Mouse (Mus musculus): ENCODE results near the gene Pick1. TPM values are rescaled to one million over a fixed set of nuclear protein-coding genes. Genes with fewer than 3 reads are reported as not detected.
"Not testable (repeated sequence)": the region's sequence is repeated elsewhere in the genome, so short reads cannot be mapped to it uniquely, and the experiment has no call there.

The Pick1 gene
- polyA plus RNA-seq, 2 experiments = 3.5 to 12.4 TPM

- Histone ChIP-seq H3K27me3 (ENCODE audit: control insufficient read depth, insufficient read depth, low read length) (no peaks in the 10 kb centered on the region), H3K27ac (no peak overlapping the region), H3K4me3 (ENCODE audit: insufficient read depth in 1 of 2, low read depth in 2 of 2, low read length in 2 of 2) (no peak overlapping the region), H3K36me3 (replicated peaks; ENCODE audit: control insufficient read depth, insufficient read depth, low read depth) (no peaks in the 10 kb centered on the region), H3K4me2 (ENCODE audit: low read depth) (no peak overlapping the region), H3K4me1 (replicated peaks; ENCODE audit: control insufficient read depth in 2 of 2, insufficient read depth in 2 of 2, low read length in 1 of 2) (peaks cover 3% of the 10 kb centered on the region in 2 experiments), H3K9me3 (ENCODE audit: control insufficient read depth, low read length) (no peaks in the 10 kb centered on the region), H3K9ac (replicated peaks) (no peak overlapping the region)
- ATAC-seq (ENCODE audit: insufficient read depth) (peak; percentile 32), DNase-seq (ENCODE audit: low read depth in 3 of 3, low spot score in 3 of 3) (peak; percentile 49 to 59 (median 56))
- 14% methylated on average over 5 of the region's 5 CpGs for WGBS (ENCODE audit: insufficient replicate concordance)
- TF ChIP-seq EP300 (IDR thresholded peaks at IDR 0.05; ENCODE audit: low read depth) (no peak), CTCF (IDR thresholded peaks at IDR 0.05; ENCODE audit: low read depth) (peak; percentile 97)
Observed at GRCm38 (mm10) chr15:79224685-79225084, 4.3 kb upstream of the Pick1 start.

DNA sequence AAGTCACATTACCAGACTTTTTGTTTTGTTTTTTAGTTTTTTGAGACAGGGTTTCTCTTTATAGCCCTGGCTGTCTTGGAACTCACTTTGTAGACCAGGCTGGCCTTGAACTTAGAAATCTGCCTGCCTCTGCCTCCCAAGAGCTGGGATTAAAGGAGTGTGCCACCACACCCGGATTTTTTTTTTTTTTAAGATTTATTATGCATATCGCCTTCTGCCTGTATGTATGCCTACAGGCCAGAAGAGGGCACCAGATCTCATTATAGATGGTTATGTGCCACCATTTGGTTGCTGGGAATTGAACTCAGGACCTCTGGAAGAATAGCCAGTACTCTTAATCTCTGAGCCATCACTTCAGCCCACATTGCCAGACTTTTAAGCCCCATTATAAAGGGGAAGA, 3.2 kb upstream of the Pick1 start:
- TF ChIP-seq CTCF (IDR thresholded peaks at IDR 0.05; ENCODE audit: low read depth) = peak; percentile 22; the same call in 1 of the 2 replicates
- ATAC-seq (ENCODE audit: insufficient read depth) = not testable (repeated sequence)
- 38% methylated on average over 2 of the region's 2 CpGs for WGBS (ENCODE audit: insufficient replicate concordance)

GRCm38 (mm10) chr15:79235268-79235667, 6.3 kb downstream of the Pick1 start:
- TF ChIP-seq CTCF (IDR thresholded peaks at IDR 0.05; ENCODE audit: low read depth) (no peak), EP300 (IDR thresholded peaks at IDR 0.05; ENCODE audit: low read depth) (no peak)
- H3K4me1 ChIP-seq (replicated peaks; ENCODE audit: control insufficient read depth in 2 of 2, insufficient read depth in 2 of 2, low read length in 1 of 2) = no peaks in the 10 kb centered on the region
- H3K4me2 ChIP-seq (ENCODE audit: low read depth) = no peak overlapping the region
- no peak for ATAC-seq (ENCODE audit: insufficient read depth)
- H3K9me3 ChIP-seq (ENCODE audit: control insufficient read depth, low read length) = no peaks in the 10 kb centered on the region
- no peaks in the 10 kb centered on the region for H3K36me3 ChIP-seq (replicated peaks; ENCODE audit: control insufficient read depth, insufficient read depth, low read depth)
- WGBS (ENCODE audit: insufficient replicate concordance) = 74% methylated on average over 9 of the region's 9 CpGs
- H3K4me3 ChIP-seq (ENCODE audit: insufficient read depth in 1 of 2, low read depth in 2 of 2, low read length in 2 of 2) = no peak overlapping the region
- H3K9ac ChIP-seq (replicated peaks) = no peak overlapping the region
- H3K27ac ChIP-seq = no peak overlapping the region
- no peak for DNase-seq (ENCODE audit: low read depth in 3 of 3, low spot score in 3 of 3)
- no peaks in the 10 kb centered on the region for H3K27me3 ChIP-seq (ENCODE audit: control insufficient read depth, insufficient read depth, low read length)

More for the DNA sequence above, 3.2 kb upstream of the Pick1 start:
- not testable (repeated sequence) for DNase-seq (ENCODE audit: low read depth in 3 of 3, low spot score in 3 of 3); H3K4me2 ChIP-seq (ENCODE audit: low read depth); H3K27me3 ChIP-seq (ENCODE audit: control insufficient read depth, insufficient read depth, low read length); H3K9ac ChIP-seq (replicated peaks); H3K4me3 ChIP-seq (ENCODE audit: insufficient read depth in 1 of 2, low read depth in 2 of 2, low read length in 2 of 2); H3K4me1 ChIP-seq (replicated peaks; ENCODE audit: control insufficient read depth in 2 of 2, insufficient read depth in 2 of 2, low read length in 1 of 2); H3K27ac ChIP-seq; H3K36me3 ChIP-seq (replicated peaks; ENCODE audit: control insufficient read depth, insufficient read depth, low read depth); H3K9me3 ChIP-seq (ENCODE audit: control insufficient read depth, low read length)

DNA sequence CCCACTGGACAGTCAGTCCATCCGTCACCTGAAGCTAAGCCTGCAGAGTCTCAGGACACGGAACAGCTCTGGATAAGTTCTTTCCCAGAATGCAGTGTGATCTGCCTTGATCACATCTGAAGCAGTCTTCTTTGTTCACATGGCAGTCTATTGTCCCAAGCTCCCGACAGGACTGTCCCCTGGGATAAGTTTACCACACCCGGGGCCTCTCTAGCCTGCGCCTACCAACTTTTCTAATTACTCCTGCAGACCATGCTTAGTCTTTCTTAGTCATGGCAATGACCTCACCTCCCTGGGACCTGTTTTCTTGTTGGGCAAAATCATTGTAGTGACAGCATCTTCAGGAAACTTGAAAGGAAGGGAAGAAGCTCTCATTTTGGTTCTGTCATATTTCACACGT, 9.1 kb downstream of the Pick1 start:
- DNase-seq (ENCODE audit: low read depth in 3 of 3, low spot score in 3 of 3) = no peak
- no peak overlapping the region for H3K27ac ChIP-seq
- no peak overlapping the region for H3K4me3 ChIP-seq (ENCODE audit: insufficient read depth in 1 of 2, low read depth in 2 of 2, low read length in 2 of 2)
- ATAC-seq (ENCODE audit: insufficient read depth) = no peak
- no peaks in the 10 kb centered on the region for H3K9me3 ChIP-seq (ENCODE audit: control insufficient read depth, low read length)
- no peaks in the 10 kb centered on the region for H3K4me1 ChIP-seq (replicated peaks; ENCODE audit: control insufficient read depth in 2 of 2, insufficient read depth in 2 of 2, low read length in 1 of 2)
- H3K27me3 ChIP-seq (ENCODE audit: control insufficient read depth, insufficient read depth, low read length) = no peaks in the 10 kb centered on the region
- 71% methylated on average over 6 of the region's 6 CpGs for WGBS (ENCODE audit: insufficient replicate concordance)
- no peak overlapping the region for H3K4me2 ChIP-seq (ENCODE audit: low read depth)
- TF ChIP-seq CTCF (IDR thresholded peaks at IDR 0.05; ENCODE audit: low read depth) (no peak), EP300 (IDR thresholded peaks at IDR 0.05; ENCODE audit: low read depth) (no peak)
- H3K9ac ChIP-seq (replicated peaks) = no peak overlapping the region
- no peaks in the 10 kb centered on the region; the same call in 1 of the 2 replicates for H3K36me3 ChIP-seq (replicated peaks; ENCODE audit: control insufficient read depth, insufficient read depth, low read depth)

DNA sequence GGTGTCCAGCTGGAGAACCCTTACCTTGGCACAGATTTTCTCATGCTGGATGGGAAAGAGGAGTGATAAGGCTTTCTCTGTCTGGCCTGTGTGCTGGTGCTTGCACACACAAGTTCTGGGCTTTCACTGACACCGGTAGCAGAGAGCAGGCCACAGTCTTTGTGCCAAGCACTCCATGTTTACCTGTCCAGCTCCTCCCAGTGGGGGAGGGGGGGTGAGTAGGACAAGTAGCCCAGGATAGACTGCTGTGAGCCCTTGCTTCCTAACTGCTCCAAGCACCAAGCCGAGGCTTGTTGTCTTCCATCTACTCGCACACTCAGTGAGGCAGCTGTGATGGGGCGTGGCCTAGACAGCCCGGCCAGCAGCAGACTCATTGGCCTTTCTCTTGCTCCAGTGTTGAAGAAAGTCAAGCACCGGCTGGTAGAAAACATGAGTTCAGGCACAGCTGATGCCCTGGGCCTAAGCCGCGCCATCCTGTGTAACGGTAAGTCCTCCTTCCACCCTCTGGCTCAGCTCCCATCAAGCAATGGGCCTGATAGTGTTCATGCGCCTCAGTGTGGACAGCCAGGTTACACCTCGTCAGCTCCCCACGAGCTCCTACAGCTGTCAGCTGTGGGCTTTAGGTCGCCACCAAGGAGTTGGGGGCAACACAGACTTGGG, 13.7 kb downstream of the Pick1 start:
- peaks cover 2% of the 10 kb centered on the region; the same call in 1 of the 2 replicates for H3K36me3 ChIP-seq (replicated peaks; ENCODE audit: control insufficient read depth, insufficient read depth, low read depth)

More for the DNA sequence above, 13.7 kb downstream of the Pick1 start:
- Histone ChIP-seq H3K27ac (no peak overlapping the region), H3K9ac (replicated peaks) (no peak overlapping the region), H3K9me3 (ENCODE audit: control insufficient read depth, low read length) (no peaks in the 10 kb centered on the region), H3K4me2 (ENCODE audit: low read depth) (no peak overlapping the region), H3K4me3 (ENCODE audit: insufficient read depth in 1 of 2, low read depth in 2 of 2, low read length in 2 of 2) (no peak overlapping the region), H3K4me1 (replicated peaks; ENCODE audit: control insufficient read depth in 2 of 2, insufficient read depth in 2 of 2, low read length in 1 of 2) (no peaks in the 10 kb centered on the region; a peak in 1 of 4 replicates), H3K27me3 (ENCODE audit: control insufficient read depth, insufficient read depth, low read length) (no peaks in the 10 kb centered on the region)
- DNase-seq (ENCODE audit: low read depth in 3 of 3, low spot score in 3 of 3) = no peak
- peak; percentile 44 for ATAC-seq (ENCODE audit: insufficient read depth)
- 69% methylated on average over 13 of the region's 13 CpGs for WGBS (ENCODE audit: insufficient replicate concordance)
- TF ChIP-seq CTCF (IDR thresholded peaks at IDR 0.05; ENCODE audit: low read depth) = no peak
- TF ChIP-seq EP300 (IDR thresholded peaks at IDR 0.05; ENCODE audit: low read depth) = no peak

All from liver, embryonic 14.5 days (tissue).